Mouse (Mus musculus): Measurements from ENCODE around the gene Gm17949. TPM values are rescaled to one million over a fixed set of nuclear protein-coding genes. Genes with fewer than 3 reads are reported as not detected.
A peak's percentile ranks its signal among the peaks of the same experiment; 100 is the strongest.

Gm17949 gene
- polyA plus RNA-seq, 1 experiment from 2014 or later, result 0.38 TPM

- ATAC-seq (replicated peaks; ENCODE audit: low FRiP score, low read depth) (no peak), DNase-seq (ENCODE audit: low spot score) (no peak)
- peaks cover 8% of the 10 kb centered on the region; the same call in 1 of the 2 replicates for H3K4me1 ChIP-seq (replicated peaks; ENCODE audit: insufficient read depth, low read length)
- no peak overlapping the region for H3K4me2 ChIP-seq (ENCODE audit: low read length)
- no peak overlapping the region for H3K27ac ChIP-seq
- H3K9ac ChIP-seq (ENCODE audit: low read depth, low read length), result no peak overlapping the region
- no peaks in the 10 kb centered on the region for H3K27me3 ChIP-seq (ENCODE audit: insufficient read depth, low read length)
- H3K36me3 ChIP-seq (ENCODE audit: insufficient read depth, low read length), result peaks cover 30% of the 10 kb centered on the region
- H3K9me3 ChIP-seq (replicated peaks; ENCODE audit: low read length), result no peaks in the 10 kb centered on the region
- TF ChIP-seq CTCF (IDR thresholded peaks at IDR 0.05; ENCODE audit: low read depth), result no peak
- 95% methylated on average over 9 of the region's 9 CpGs for WGBS
- no peak overlapping the region for H3K4me3 ChIP-seq (replicated peaks; ENCODE audit: low read depth, low read length)
Observed at GRCm38 (mm10) chr17:56999414-56999813, 11.9 kb upstream of the Gm17949 start.

DNA sequence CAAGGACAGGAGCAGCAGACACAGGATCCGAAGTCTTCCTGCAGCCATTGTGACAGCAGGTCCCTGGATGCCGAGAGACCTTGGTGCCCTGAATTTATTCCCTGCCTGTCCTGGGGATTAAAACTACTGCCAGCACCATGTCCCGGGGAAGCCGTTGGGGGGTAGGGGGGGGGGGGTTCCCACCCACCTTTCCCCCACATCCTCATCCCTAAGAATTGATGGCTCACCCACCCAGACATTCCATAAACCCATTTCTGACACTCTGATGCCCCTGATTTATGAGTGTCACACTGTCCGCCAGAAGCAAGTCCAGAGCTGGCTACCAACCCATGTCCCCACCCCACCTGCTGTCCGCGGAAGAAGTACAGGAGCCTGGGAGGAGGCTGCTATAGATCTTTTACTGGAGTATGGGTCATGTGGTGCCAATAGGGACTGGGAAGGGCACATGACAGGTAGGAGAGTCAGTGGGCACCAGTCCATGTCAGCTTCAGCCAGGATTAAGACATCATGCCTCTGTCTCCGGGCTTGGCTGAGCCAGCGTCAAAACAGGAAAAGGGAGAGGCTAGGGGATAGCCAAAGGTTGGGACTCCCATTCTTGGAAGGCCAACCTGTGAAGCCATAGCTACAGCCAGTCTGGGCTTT lies 11.2 kb upstream of the Gm17949 start, which contains the start of gene Pspn:
Pspn (minus strand) TSS at position 51 of the 642 bp plus-strand sequence.
- peaks cover 33% of the 10 kb centered on the region for H3K36me3 ChIP-seq (ENCODE audit: insufficient read depth, low read length)
- 80% methylated on average over 9 of the region's 9 CpGs for WGBS
- no peak for DNase-seq (ENCODE audit: low spot score)

DNA sequence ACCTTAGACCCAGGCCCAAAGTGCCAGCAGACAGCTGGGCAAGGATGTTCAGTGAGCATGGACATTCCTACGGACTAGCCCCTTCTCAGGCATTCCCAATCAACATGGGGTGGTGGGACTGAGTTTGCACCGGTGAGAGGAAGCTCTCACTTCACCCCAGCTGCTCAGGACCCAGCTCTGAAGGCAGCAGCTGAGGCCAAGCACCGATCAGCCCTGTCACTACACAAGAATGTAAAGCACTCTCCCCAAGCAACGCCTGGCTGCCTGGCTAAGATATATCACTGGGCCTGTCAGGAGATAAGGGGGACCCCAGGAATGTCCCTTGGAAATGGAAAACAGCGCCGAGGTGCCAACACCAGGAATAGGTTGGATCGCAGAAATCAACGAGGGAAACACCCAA lies 10.0 kb upstream of the Gm17949 start:
- TF ChIP-seq CTCF (IDR thresholded peaks at IDR 0.05; ENCODE audit: low read depth), result no peak
- H3K4me3 ChIP-seq (replicated peaks; ENCODE audit: low read depth, low read length), result no peak overlapping the region
- peaks cover 8% of the 10 kb centered on the region; the same call in 1 of the 2 replicates for H3K4me1 ChIP-seq (replicated peaks; ENCODE audit: insufficient read depth, low read length)
- ATAC-seq (replicated peaks; ENCODE audit: low FRiP score, low read depth), result no peak
- no peak overlapping the region for H3K27ac ChIP-seq
- 62% methylated on average over 8 of the region's 8 CpGs for WGBS
- H3K9ac ChIP-seq (ENCODE audit: low read depth, low read length), result no peak overlapping the region
- no peaks in the 10 kb centered on the region for H3K27me3 ChIP-seq (ENCODE audit: insufficient read depth, low read length)
- DNase-seq (ENCODE audit: low spot score), result no peak
- no peak overlapping the region for H3K4me2 ChIP-seq (ENCODE audit: low read length)
- no peaks in the 10 kb centered on the region for H3K9me3 ChIP-seq (replicated peaks; ENCODE audit: low read length)
- peaks cover 34% of the 10 kb centered on the region for H3K36me3 ChIP-seq (ENCODE audit: insufficient read depth, low read length)

More for the DNA sequence above, 11.2 kb upstream of the Gm17949 start, which contains the start of gene Pspn:
- Histone ChIP-seq H3K27me3 (ENCODE audit: insufficient read depth, low read length) (no peaks in the 10 kb centered on the region), H3K27ac (no peak within 1 kb of the TSS), H3K4me1 (replicated peaks; ENCODE audit: insufficient read depth, low read length) (peaks cover 8% of the 10 kb centered on the region; the same call in 1 of the 2 replicates), H3K9me3 (replicated peaks; ENCODE audit: low read length) (no peaks in the 10 kb centered on the region), H3K4me3 (replicated peaks; ENCODE audit: low read depth, low read length) (no peak within 1 kb of the TSS), H3K4me2 (ENCODE audit: low read length) (no peak within 1 kb of the TSS), H3K9ac (ENCODE audit: low read depth, low read length) (no peak within 1 kb of the TSS)
- ATAC-seq (replicated peaks; ENCODE audit: low FRiP score, low read depth), result no peak
- TF ChIP-seq CTCF (IDR thresholded peaks at IDR 0.05; ENCODE audit: low read depth), result no peak

DNA sequence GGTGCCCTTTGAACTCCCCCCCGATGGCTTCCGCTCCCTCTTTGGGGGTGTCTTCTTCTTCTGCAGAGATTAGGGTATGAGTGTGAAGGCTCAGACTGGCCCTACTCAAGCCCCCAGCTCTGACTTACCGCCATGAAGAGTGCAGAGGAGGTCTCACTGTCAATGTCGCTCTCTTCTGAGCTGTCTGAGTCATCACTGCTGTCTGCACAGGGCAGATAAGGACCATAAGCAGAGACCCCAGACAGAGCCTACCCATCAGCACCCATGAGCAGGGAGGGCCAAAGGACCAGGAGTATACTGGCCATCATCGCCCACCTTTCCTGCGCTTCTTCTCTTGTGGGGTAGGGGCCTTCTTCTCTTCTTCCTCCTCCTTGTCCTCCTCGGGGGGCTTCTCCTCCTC lies 7.3 kb upstream of the Gm17949 start:
- TF ChIP-seq CTCF (IDR thresholded peaks at IDR 0.05; ENCODE audit: low read depth), result no peak
- Histone ChIP-seq H3K4me3 (replicated peaks; ENCODE audit: low read depth, low read length) (no peak overlapping the region), H3K36me3 (ENCODE audit: insufficient read depth, low read length) (peaks cover 54% of the 10 kb centered on the region), H3K9me3 (replicated peaks; ENCODE audit: low read length) (no peaks in the 10 kb centered on the region), H3K4me2 (ENCODE audit: low read length) (no peak overlapping the region), H3K4me1 (replicated peaks; ENCODE audit: insufficient read depth, low read length) (no peaks in the 10 kb centered on the region), H3K27me3 (ENCODE audit: insufficient read depth, low read length) (no peaks in the 10 kb centered on the region), H3K9ac (ENCODE audit: low read depth, low read length) (no peak overlapping the region), H3K27ac (no peak overlapping the region)
- whole genome bisulfite sequencing, result 92% methylated on average over 7 of the region's 7 CpGs
- DNase-seq (ENCODE audit: low spot score), result no peak
- ATAC-seq (replicated peaks; ENCODE audit: low FRiP score, low read depth), result no peak

DNA sequence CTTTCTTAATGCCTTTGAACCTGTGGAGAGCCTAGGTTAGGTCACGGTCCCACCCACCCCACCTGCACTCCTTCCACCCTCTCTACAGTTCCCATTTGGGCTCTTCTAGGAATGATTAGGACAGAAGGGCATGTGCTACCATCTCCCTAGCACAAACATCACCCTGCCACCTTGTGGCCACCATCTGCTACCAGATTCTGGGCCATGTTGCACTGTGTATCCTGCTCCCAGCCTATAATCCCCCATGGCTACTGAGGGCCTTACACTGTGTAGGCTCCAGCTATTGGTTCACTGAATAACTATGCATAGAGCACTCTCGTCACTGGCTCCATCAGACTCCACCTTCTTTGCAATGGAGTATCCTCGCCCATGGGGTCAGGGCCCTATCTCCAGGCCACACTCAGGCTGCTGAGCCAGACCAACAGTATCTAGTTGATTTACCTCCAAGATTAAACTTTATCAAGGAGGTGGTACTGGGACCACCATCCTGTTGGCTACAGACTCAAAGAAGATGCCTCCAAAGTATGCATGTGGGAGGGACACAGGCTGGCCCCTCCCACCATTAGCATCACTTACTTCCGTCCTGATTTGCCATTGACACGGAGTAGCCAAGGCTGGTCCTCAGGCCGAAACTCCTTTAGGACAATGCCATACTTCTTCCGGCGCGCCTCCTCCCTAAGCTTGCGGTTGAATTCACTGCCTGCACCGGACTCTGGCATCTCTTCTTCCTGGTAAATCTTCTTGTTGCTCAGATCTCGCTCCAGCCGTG lies 3.9 kb upstream of the Gm17949 start:
- Histone ChIP-seq H3K4me1 (replicated peaks; ENCODE audit: insufficient read depth, low read length) (peaks cover 10% of the 10 kb centered on the region; the same call in 1 of the 2 replicates), H3K9ac (ENCODE audit: low read depth, low read length) (no peak overlapping the region), H3K4me2 (ENCODE audit: low read length) (no peak overlapping the region), H3K27ac (no peak overlapping the region), H3K9me3 (replicated peaks; ENCODE audit: low read length) (no peaks in the 10 kb centered on the region), H3K27me3 (ENCODE audit: insufficient read depth, low read length) (no peaks in the 10 kb centered on the region), H3K4me3 (replicated peaks; ENCODE audit: low read depth, low read length) (no peak overlapping the region), H3K36me3 (ENCODE audit: insufficient read depth, low read length) (peaks cover 53% of the 10 kb centered on the region)
- no peak for ATAC-seq (replicated peaks; ENCODE audit: low FRiP score, low read depth)
- no peak for DNase-seq (ENCODE audit: low spot score)
- peak; percentile 55 for TF ChIP-seq CTCF (IDR thresholded peaks at IDR 0.05; ENCODE audit: low read depth)
- 94% methylated on average over 13 of the region's 13 CpGs for WGBS

DNA sequence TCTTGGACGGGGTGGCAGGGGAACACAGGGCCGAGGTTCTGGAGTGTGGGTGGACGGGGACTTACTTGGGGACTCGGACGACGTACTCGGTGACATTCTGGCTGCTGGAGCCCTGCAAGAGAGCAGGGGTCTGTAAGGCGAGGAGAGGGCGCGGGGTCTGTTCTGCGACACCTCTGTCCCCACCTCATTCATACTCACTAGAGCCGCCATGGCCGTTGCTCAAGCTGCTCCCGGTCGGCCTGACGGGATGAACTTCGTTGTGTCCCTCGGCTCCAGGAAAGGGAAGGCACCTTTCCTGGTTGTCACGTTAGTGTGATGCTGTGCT lies 396 bp upstream of the Gm17949 start:
- H3K27ac ChIP-seq, result peak overlapping the region; percentile 65
- DNase-seq (ENCODE audit: low spot score), result no peak
- H3K36me3 ChIP-seq (ENCODE audit: insufficient read depth, low read length), result peaks cover 23% of the 10 kb centered on the region
- H3K9me3 ChIP-seq (replicated peaks; ENCODE audit: low read length), result no peaks in the 10 kb centered on the region
- H3K4me3 ChIP-seq (replicated peaks; ENCODE audit: low read depth, low read length), result peak overlapping the region; percentile 59
- H3K4me2 ChIP-seq (ENCODE audit: low read length), result peak overlapping the region; percentile 72
- peak; percentile 29 for ATAC-seq (replicated peaks; ENCODE audit: low FRiP score, low read depth)
- H3K9ac ChIP-seq (ENCODE audit: low read depth, low read length), result peak overlapping the region; percentile 64
- no peak for TF ChIP-seq CTCF (IDR thresholded peaks at IDR 0.05; ENCODE audit: low read depth)
- peaks cover 10% of the 10 kb centered on the region; the same call in 1 of the 2 replicates for H3K4me1 ChIP-seq (replicated peaks; ENCODE audit: insufficient read depth, low read length)
- no peaks in the 10 kb centered on the region for H3K27me3 ChIP-seq (ENCODE audit: insufficient read depth, low read length)
- WGBS, result under 1% methylated on average over 19 of the region's 19 CpGs
